Mouse (Mus musculus) hindbrain, postnatal 0 days (tissue): ENCODE data around the gene Osmr. TPM values are rescaled to one million over a fixed set of nuclear protein-coding genes. Genes with fewer than 3 reads are reported as not detected.

ENCODE experiments used
- ATAC-seq: fragments of 200-750 bp; cut with Nextera tagmentation; 2 replicates; pipeline ENCODE4 v1.8.0; 2017; ENCODE audit warnings: mild to moderate bottlenecking, moderate TSS enrichment, moderate library complexity
- DNase-seq: peaks from one replicate; pipeline ENCODE4 v3.0.0-alpha.2; 2015; ENCODE audit warnings: low spot score
- H3K27ac ChIP-seq: fragments of 300-500 bp; sonication (generic); 2 replicates; pipeline ENCODE4 v1.5.1; 2014; ENCODE audit warnings: mild to moderate bottlenecking
- H3K27me3 ChIP-seq: fragments of 300-500 bp; sonication (generic); 2 replicates; pipeline ENCODE4 v1.6.1; 2014; ENCODE audit warnings: low read length, mixed read lengths; ENCODE audit not compliant: insufficient read depth
- H3K36me3 ChIP-seq: fragments of 300-500 bp; sonication (generic); 2 replicates; pipeline ENCODE4 v1.6.1; 2014; ENCODE audit warnings: low read length, mixed read lengths; ENCODE audit not compliant: insufficient read depth
- H3K4me1 ChIP-seq: fragments of 300-500 bp; sonication (generic); 2 replicates; pipeline ENCODE4 v1.6.1; 2014; ENCODE audit warnings: antibody characterized with exemption, low read length, mixed read lengths; ENCODE audit not compliant: insufficient read depth
- H3K4me2 ChIP-seq: fragments of 300-500 bp; sonication (generic); 2 replicates; pipeline ENCODE4 v1.6.1; 2014; ENCODE audit warnings: low read depth, mild to moderate bottlenecking, low read length, moderate library complexity, mixed read lengths
- H3K4me3 ChIP-seq: fragments of 300-500 bp; sonication (generic); 2 replicates; pipeline ENCODE4 v1.5.1; 2014; ENCODE audit warnings: low read length
- H3K9ac ChIP-seq: fragments of 300-500 bp; sonication (generic); replicated peaks from 2 replicates; pipeline ENCODE4 v1.6.1; 2014; ENCODE audit warnings: mild to moderate bottlenecking, low read length, moderate library complexity, mixed read lengths
- H3K9me3 ChIP-seq: fragments of 300-500 bp; sonication (generic); 2 replicates; pipeline ENCODE4 v1.6.1; 2016; ENCODE audit warnings: low read length, mixed read lengths
- CTCF ChIP-seq: IDR thresholded peaks from 2 replicates; pipeline ENCODE4 v1.5.1; 2016; ENCODE audit warnings: antibody characterized with exemption, control low read depth, low read depth
- WGBS: fragments of 180-500 bp; shearing (Covaris S2); extraction: QIAGEN DNeasy Blood & Tissue Kit; methylation state at CpG from one replicate; pipeline ENCODE4 v1.1.7; 2014; 5-methylcytosine and 5-hydroxymethylcytosine counted together
- polyA plus RNA-seq: library from polyadenylated mRNA; unstranded; fragments of >200 nt; fragmentation: Nextera tagmentation; extraction: Ambion mirVana; gene quantifications from 2 replicates; pipeline ENCODE4 v1.2.1, GENCODE M21; 2015
- total RNA-seq: library from RNA; depleted of rRNA; stranded (reverse); fragments of >200 nt; gene quantifications from 2 replicates; pipeline ENCODE4 v1.2.3, GENCODE M21; 2014

Gene Osmr
- total and polyA plus RNA-seq, 2 experiments from 2014 or later, result 2.4 to 2.7 TPM

DNA sequence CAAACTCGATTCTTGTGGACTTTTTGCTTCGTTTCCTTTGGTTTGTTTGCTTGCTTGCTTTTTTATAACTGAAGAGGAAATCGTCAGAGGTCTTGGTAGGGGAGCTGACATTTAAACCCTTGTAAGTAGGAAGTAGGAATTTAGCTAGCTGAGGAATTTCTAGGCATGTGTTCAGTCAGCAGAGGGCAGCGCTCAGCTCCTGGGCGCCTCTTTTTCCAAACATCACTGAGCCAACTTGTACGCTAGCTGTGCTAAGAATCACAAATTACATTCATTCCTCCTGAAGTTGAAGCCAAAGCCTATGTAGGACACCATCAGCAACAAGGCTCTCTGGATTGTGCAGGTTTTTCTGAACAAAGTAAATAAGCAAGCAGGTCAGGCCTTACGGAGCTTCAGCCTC is 7.4 kb upstream of the Osmr start:
- Histone ChIP-seq H3K9ac (no peak overlapping the region), H3K27ac (no peak overlapping the region), H3K4me2 (no peak overlapping the region), H3K4me1 (no peaks in the 10 kb centered on the region), H3K27me3 (no peaks in the 10 kb centered on the region), H3K9me3 (no peaks in the 10 kb centered on the region), H3K4me3 (no peak overlapping the region), H3K36me3 (no peaks in the 10 kb centered on the region)
- DNase-seq (peak; percentile 71), ATAC-seq (peak; percentile 66; the same call in 1 of the 2 replicates)
- WGBS, result 34% methylated on average over 7 of the region's 7 CpGs
- peak; percentile 72 for TF ChIP-seq CTCF

DNA sequence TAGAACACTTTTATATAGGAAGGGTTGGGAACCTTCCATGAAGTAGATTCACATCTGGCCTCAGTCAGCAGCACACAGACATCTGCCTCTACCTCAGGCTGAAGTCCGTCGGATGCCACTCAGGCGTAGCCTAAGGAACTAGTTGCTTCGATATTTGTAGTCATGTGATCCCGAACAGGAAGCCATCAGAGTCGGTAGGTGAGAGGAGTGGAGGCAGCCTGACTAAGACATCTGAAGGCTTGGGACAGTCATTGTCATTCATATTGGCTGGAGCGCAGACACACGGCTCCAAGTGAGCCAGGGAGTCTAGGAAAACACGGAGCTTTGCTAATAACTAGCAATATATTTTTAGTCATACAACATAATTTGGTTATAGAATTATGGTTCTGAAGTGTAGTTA is 6.4 kb upstream of the Osmr start:
- ATAC-seq (no peak), DNase-seq (no peak)
- H3K4me1 ChIP-seq, result no peaks in the 10 kb centered on the region
- no peak overlapping the region for H3K9ac ChIP-seq
- no peaks in the 10 kb centered on the region for H3K36me3 ChIP-seq
- H3K4me2 ChIP-seq, result no peak overlapping the region
- TF ChIP-seq CTCF, result no peak
- WGBS, result 85% methylated on average over 9 of the region's 9 CpGs
- no peak overlapping the region for H3K4me3 ChIP-seq
- no peaks in the 10 kb centered on the region for H3K9me3 ChIP-seq
- no peak overlapping the region for H3K27ac ChIP-seq
- H3K27me3 ChIP-seq, result no peaks in the 10 kb centered on the region

DNA sequence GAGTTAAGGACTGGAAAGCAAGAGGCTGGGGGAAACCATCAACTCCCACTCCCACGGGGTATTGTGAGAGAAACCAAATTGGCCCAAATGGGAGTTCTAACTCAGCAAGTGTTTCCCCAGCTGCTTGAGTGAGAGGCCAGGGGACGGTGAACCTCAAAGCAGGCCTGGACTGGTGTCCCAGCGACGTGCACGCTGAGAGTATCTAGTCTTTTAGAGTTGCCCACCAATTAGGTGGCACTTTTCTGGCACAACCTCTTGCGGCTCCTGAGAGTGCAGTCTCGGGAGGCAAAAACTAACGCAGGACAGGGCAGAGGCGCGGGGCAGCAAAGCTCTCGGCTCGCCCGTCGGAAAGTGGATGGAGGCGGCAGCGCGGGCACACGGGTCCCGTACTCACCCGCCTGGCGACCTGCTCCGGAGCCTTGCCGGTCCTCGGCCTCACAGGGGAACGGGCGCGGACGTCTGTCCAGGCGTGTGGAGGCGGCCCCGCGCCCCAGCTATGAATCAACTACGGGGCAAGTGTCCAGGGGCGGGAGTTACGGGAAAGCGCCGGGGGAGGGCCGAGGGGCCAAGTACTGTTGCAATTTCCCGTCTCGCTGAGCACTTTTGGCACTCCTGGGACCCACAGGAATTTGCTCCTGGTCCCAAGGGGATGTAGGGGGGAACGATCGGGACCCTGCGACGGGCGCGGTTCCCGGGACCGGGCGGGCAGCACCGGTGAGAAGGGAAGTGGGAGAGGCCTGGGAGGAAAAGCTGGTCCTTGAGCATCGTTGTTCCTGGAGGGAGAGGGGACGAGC is 765 bp downstream of the Osmr start:
- Histone ChIP-seq H3K9ac (peak overlapping the region; percentile 40), H3K36me3 (no peaks in the 10 kb centered on the region), H3K9me3 (no peaks in the 10 kb centered on the region), H3K4me3 (peak overlapping the region; percentile 41), H3K27me3 (peaks cover 7% of the 10 kb centered on the region; the same call in 1 of the 2 replicates), H3K4me1 (peaks cover 4% of the 10 kb centered on the region; the same call in 1 of the 2 replicates), H3K4me2 (peak overlapping the region; percentile 65), H3K27ac (0 out of 2 replicates have a peak overlapping the region, but pooled peaks have one; percentile 41)
- no peak for TF ChIP-seq CTCF
- 2% methylated on average over 52 of the region's 52 CpGs for WGBS
- peak; percentile 68 for ATAC-seq
- peak; percentile 43 for DNase-seq

DNA sequence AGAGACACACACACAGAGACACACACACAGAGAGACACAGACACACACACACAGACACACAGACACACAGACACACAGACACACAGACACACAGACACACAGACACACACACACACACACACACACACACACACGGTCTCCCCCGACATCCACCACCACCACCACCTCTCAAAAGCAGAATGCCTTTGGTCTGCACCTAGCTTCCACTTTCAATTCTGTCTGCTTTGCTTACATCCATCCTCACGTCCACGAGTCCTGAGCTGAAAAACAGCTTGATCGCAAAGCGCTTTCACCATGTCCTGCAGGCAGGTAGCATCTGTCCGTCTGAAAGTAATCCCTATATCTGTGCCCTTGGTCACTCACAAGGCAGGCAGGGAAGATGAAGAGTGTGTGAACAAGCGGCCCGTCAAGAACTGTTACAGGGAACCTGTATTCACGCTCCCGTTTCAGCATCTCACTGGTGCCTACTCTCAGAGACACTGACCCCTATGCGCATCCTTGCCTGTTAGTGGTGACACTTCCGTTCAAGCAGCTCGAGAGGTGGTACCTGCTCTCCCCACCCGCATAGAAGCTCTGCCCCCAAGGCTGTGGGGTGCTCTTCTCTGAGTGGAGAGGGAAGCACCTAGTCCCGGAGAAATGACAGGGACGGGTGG is 1.5 kb downstream of the Osmr start:
- peak overlapping the region; percentile 40; the same call in 1 of the 2 replicates for H3K9ac ChIP-seq
- no peaks in the 10 kb centered on the region for H3K9me3 ChIP-seq

DNA sequence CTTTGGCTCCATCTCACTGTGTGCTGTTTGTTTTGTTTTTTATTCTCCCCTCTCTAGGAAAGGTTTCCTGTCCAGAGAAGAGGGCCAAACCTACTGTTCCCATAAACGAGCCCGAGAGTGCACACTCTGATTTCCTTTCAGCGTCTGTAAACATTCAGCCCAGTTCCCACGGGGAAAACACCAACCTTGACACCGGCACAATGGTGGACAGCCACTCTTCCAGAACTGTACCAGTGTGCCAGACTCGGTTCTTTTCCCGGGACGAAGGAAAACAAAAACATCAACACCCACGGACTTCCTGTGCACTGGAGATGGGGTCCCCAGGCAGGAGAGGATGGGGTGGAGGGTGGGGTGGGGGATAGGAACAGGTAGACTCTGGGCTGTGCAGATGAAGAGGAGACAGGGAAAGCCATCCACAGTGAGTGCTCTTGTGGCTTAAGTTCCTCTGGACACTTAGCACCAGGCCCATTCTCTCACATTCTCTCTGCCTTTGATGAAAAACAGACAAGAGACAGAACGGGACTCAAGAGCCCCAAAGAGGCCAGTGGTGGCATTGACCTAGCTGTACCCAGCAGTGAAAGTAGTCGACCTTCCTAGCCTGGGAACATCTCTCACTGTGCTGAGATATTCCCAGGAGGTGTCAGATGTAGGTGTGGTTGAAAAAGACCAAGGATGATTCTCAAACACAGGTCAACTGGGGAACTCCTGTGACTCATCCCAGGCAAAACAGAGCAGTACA is 3.0 kb downstream of the Osmr start:
- no peaks in the 10 kb centered on the region for H3K9me3 ChIP-seq
- peaks cover 7% of the 10 kb centered on the region; the same call in 1 of the 2 replicates for H3K27me3 ChIP-seq
- no peak for ATAC-seq
- H3K36me3 ChIP-seq, result no peaks in the 10 kb centered on the region
- no peak for DNase-seq
- H3K4me3 ChIP-seq, result no peak overlapping the region
- no peak overlapping the region for H3K27ac ChIP-seq
- no peak for TF ChIP-seq CTCF
- peaks cover 4% of the 10 kb centered on the region; the same call in 1 of the 2 replicates for H3K4me1 ChIP-seq
- H3K4me2 ChIP-seq, result no peak overlapping the region
- 57% methylated on average over 11 of the region's 11 CpGs for WGBS
- no peak overlapping the region for H3K9ac ChIP-seq

More for the DNA sequence above, 1.5 kb downstream of the Osmr start:
- WGBS, result 41% methylated on average over 17 of the region's 17 CpGs
- ATAC-seq, result no peak
- no peak for DNase-seq
- Histone ChIP-seq H3K27me3 (peaks cover 7% of the 10 kb centered on the region; the same call in 1 of the 2 replicates), H3K4me1 (peaks cover 4% of the 10 kb centered on the region; the same call in 1 of the 2 replicates), H3K4me3 (peak overlapping the region; percentile 41), H3K27ac (no peak overlapping the region), H3K4me2 (peak overlapping the region; percentile 65), H3K36me3 (no peaks in the 10 kb centered on the region)
- no peak for TF ChIP-seq CTCF

DNA sequence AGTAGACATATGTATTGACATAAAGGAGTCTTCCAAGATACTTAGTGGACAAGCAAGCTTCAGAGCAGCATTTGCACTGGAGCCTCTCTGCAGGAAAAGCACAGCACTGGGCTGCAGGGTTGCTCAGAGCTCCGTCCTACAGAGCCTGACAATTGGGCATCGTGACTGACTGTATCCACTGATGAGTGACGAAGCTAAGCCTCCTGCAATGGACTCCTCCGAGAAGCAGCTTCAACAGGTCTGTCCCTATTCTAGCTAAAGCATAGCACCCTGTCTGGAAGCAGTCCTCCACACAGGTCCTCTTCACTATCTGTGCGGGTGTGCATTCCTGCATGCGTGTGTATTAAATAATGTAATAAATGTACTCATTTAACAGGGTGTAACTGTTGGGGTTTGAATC is 7.9 kb downstream of the Osmr start:
- WGBS, result 23% methylated on average over 6 of the region's 6 CpGs
- no peak overlapping the region for H3K4me3 ChIP-seq

More for the DNA sequence above, 7.9 kb downstream of the Osmr start:
- no peak overlapping the region for H3K9ac ChIP-seq
- no peaks in the 10 kb centered on the region for H3K36me3 ChIP-seq
- no peak overlapping the region for H3K4me2 ChIP-seq
- no peaks in the 10 kb centered on the region for H3K4me1 ChIP-seq
- H3K27me3 ChIP-seq, result no peaks in the 10 kb centered on the region
- ATAC-seq, result no peak
- H3K9me3 ChIP-seq, result no peaks in the 10 kb centered on the region
- H3K27ac ChIP-seq, result no peak overlapping the region
- TF ChIP-seq CTCF, result no peak
- DNase-seq, result no peak
